Mouse (Mus musculus): ENCODE measurements around the gene Vmn1r160. TPM values are rescaled to one million over a fixed set of nuclear protein-coding genes. Genes with fewer than 3 reads are reported as not detected.
"Not testable (repeated sequence)": the region's sequence is repeated elsewhere in the genome, so short reads cannot be mapped to it uniquely, and the experiment has no call there.

Gene Vmn1r160
- not detected for total RNA-seq (2022)

- not testable (repeated sequence) for DNase-seq (ENCODE audit: low spot score)
Observed at GRCm38 (mm10) chr7:22870924-22871323, at the start of gene Vmn1r160. Gene Vmn1r160, plus strand, starts transcription at chr7:22871224.

- not testable (repeated sequence) for DNase-seq (ENCODE audit: low spot score)
Observed at GRCm38 (mm10) chr7:22843505-22843904, 27.5 kb upstream of the Vmn1r160 start, which contains the start of gene Vmn1r159. Gene Vmn1r159, minus strand, starts transcription at chr7:22843605.

Other genes starting within 250 kb of the Vmn1r160 start
- gene Vmn1r155, start 213.2 kb upstream of the Vmn1r160 start, total RNA-seq (2022), result not detected
- not detected for gene Gm8693, start 178.9 kb upstream of the Vmn1r160 start, total RNA-seq (2022)
- gene Gm4567, start 151.5 kb upstream of the Vmn1r160 start, total RNA-seq (2022), result not detected
- not detected for gene Vmn1r157, start 109.5 kb upstream of the Vmn1r160 start, total RNA-seq (2022)
- gene Vmn1r158, start 80.4 kb upstream of the Vmn1r160 start, total RNA-seq (2022), result not detected
- gene Vmn1r159, start 27.6 kb upstream of the Vmn1r160 start, total RNA-seq (2022), result not detected
- gene Gm4214, start 113.4 kb downstream of the Vmn1r160 start, total RNA-seq (2022), result not detected
- gene Gm4216, start 148.7 kb downstream of the Vmn1r160 start, total RNA-seq (2022), result not detected
- not detected for gene Vmn1r163, start 184.3 kb downstream of the Vmn1r160 start, total RNA-seq (2022)
- gene Gm8720, start 196.2 kb downstream of the Vmn1r160 start, total RNA-seq (2022), result not detected